Mouse (Mus musculus) G1E (cell line): ENCODE data around the gene Togaram2. TPM values are rescaled to one million over a fixed set of nuclear protein-coding genes. Genes with fewer than 3 reads are reported as not detected.
"Not testable (repeated sequence)": the region's sequence is repeated elsewhere in the genome, so short reads cannot be mapped to it uniquely, and the experiment has no call there.

ENCODE experiments used
- ATAC-seq: 2 replicates; pipeline ENCODE4 v1.8.0; 2016; ENCODE audit warnings: mild to moderate bottlenecking; ENCODE audit not compliant: insufficient number of reproducible peaks, poor library complexity, low FRiP score, severe bottlenecking; ENCODE audit errors: extremely low read depth
- DNase-seq: peaks from one replicate; pipeline ENCODE4 v3.0.0; 2012; ENCODE audit warnings: low spot score
- H3K27me3 ChIP-seq: 2 replicates; pipeline ENCODE4 v1.6.1; 2012; ENCODE audit warnings: mild to moderate bottlenecking, low read length, inconsistent platforms; ENCODE audit not compliant: insufficient read depth
- H3K36me3 ChIP-seq: replicated peaks from 2 replicates; pipeline ENCODE3; 2012; ENCODE audit warnings: mild to moderate bottlenecking, inconsistent platforms
- H3K4me1 ChIP-seq: 2 replicates; pipeline ENCODE4 v1.6.1; 2012; ENCODE audit warnings: low read depth, low read length, inconsistent platforms, mixed read lengths; ENCODE audit not compliant: insufficient read depth
- H3K4me3 ChIP-seq: 2 replicates; pipeline ENCODE4 v1.5.1; 2012; ENCODE audit warnings: low read depth, mild to moderate bottlenecking, inconsistent platforms, low read length, moderate library complexity, mixed read lengths
- H3K9me3 ChIP-seq: replicated peaks from 2 replicates; pipeline ENCODE4 v1.6.1; 2012; ENCODE audit warnings: inconsistent platforms
- CTCF ChIP-seq: IDR thresholded peaks from 2 replicates; pipeline ENCODE4 v1.5.1; 2012; ENCODE audit warnings: low read depth, low read length, inconsistent platforms, mixed read lengths
- GATA1 ChIP-seq: IDR thresholded peaks from 2 replicates; pipeline ENCODE4 v1.6.1; 2012; ENCODE audit warnings: borderline replicate concordance, low read length, inconsistent platforms, mixed read lengths
- GATA2 ChIP-seq: IDR thresholded peaks from 2 replicates; pipeline ENCODE4 v1.6.1; 2012; ENCODE audit warnings: low read depth, low read length, inconsistent platforms, borderline replicate concordance
- POLR2AphosphoS5 ChIP-seq: IDR thresholded peaks from 2 replicates; pipeline ENCODE4 v1.6.1; 2012; ENCODE audit warnings: low read depth, low read length, inconsistent platforms; ENCODE audit not compliant: insufficient replicate concordance
- TAL1 ChIP-seq: conservative IDR thresholded peaks from 2 replicates; pipeline ENCODE4 v1.6.1; 2012; ENCODE audit warnings: low read depth, low read length, inconsistent platforms, mixed read lengths
- polyA plus RNA-seq: library from polyadenylated mRNA; stranded (reverse); fragments of >175 nt; gene quantifications from 2 replicates; pipeline ENCODE4 v1.2.3, GENCODE M21; 2012
- total RNA-seq, 2 experiments: library from RNA; stranded (forward) in 1 of 2; stranded (reverse) in 1 of 2; fragments of 200-1000 nt in 1 of 2; fragments of >200 nt in 1 of 2; fragmentation: Nextera tagmentation in 1 of 2; gene quantifications; 2 replicates each; pipeline ENCODE4 v1.2.3; 2014 to 2017

The Togaram2 gene
- total and polyA plus RNA-seq, 3 experiments, result 0.05 TPM; not detected in 2

DNA sequence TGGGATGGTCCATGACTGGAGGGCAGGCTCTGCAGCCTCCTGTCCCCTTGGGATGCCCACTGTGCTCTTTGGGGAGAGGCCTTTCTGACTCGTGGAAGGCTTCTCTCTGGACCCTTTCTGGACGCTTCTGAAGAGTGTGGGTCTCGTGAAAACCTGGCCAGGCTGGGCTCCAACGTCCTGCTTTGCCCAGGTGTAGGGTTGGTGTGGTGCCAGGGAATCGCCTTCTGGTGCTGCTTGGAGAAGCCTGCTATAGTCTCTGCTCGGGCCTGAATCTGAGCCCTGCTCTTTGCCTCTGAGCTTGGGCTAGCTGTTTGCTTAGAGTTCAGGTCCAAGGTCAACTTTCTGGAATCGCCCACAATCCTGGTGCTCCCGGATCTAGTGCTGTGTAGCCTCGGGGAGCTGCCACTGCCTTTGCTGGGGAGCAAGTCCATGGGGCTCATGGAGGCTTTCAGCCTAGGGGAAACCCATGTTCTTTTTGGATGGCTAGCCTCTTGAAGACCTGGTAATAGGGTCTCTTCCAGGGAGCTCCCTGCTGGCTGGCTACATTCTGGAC is 76.6 kb downstream of the Togaram2 start:
- Histone ChIP-seq H3K27me3 (no peaks in the 10 kb centered on the region), H3K36me3 (no peaks in the 10 kb centered on the region), H3K4me3 (no peak overlapping the region; the same call in 1 of the 2 replicates), H3K9me3 (peaks cover 72% of the 10 kb centered on the region), H3K4me1 (no peaks in the 10 kb centered on the region)
- no peak for ATAC-seq
- TF ChIP-seq CTCF (no peak), GATA1 (no peak), POLR2AphosphoS5 (no peak), TAL1 (no peak), GATA2 (no peak)
- no peak for DNase-seq

DNA sequence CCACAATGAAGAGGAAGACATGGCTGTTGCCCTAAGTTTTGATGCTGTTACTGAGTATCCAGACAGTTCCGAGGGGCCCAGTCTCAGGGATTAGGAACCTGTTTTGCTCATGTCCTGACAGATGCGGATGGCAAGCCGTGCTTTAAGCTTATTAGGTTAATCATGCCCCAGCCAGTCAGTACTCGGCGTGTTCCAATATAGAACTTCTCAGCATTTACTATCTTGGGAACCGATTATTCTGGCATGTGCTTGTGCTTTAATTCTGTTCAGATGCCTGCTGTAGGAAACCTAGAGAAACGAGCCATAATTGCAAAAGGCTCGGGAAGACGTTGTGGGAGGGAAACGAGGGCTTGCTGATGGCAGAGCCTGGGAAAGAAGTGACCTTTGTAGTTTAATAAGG is 79.8 kb downstream of the Togaram2 start, which contains the start of gene Pcare:
TSS of gene Pcare (minus strand) at position 64 of the 400 bp plus-strand sequence.
- H3K36me3 ChIP-seq, result no peaks in the 10 kb centered on the region
- no peak within 1 kb of the TSS for H3K4me3 ChIP-seq
- H3K9me3 ChIP-seq, result peaks cover 60% of the 10 kb centered on the region
- H3K27me3 ChIP-seq, result no peaks in the 10 kb centered on the region
- ATAC-seq (no peak), DNase-seq (no peak)
- H3K4me1 ChIP-seq, result no peaks in the 10 kb centered on the region
- TF ChIP-seq CTCF, result no peak
- no peak for TF ChIP-seq GATA2
- TF ChIP-seq POLR2AphosphoS5, result no peak
- TF ChIP-seq TAL1, result no peak
- no peak for TF ChIP-seq GATA1

DNA sequence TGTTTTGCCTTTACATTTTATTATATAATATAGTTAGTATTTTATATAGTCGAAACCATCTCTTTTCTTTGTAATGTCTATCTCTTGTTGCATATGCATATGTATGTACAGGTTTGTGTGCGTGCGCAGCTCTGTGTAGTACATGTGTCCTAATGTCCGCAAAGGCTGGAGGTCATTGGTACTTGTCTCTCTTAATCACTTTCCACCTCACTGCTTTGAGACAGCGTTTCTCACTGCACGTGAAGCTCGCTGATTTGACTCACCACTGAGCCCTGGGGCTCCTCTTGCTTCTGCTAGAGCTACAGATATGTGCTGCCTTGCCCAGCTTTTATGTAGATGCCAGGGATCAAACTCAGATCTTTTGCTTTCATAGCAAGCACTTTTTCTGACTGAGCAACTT is 87.5 kb downstream of the Togaram2 start:
- no peak overlapping the region for H3K4me3 ChIP-seq
- peaks cover 4% of the 10 kb centered on the region; the same call in 1 of the 2 replicates for H3K9me3 ChIP-seq
- H3K4me1 ChIP-seq, result no peaks in the 10 kb centered on the region
- TF ChIP-seq POLR2AphosphoS5 (no peak), TAL1 (no peak), GATA1 (no peak), GATA2 (no peak), CTCF (no peak)
- DNase-seq (no peak), ATAC-seq (no peak)
- H3K27me3 ChIP-seq, result no peaks in the 10 kb centered on the region
- no peaks in the 10 kb centered on the region for H3K36me3 ChIP-seq

DNA sequence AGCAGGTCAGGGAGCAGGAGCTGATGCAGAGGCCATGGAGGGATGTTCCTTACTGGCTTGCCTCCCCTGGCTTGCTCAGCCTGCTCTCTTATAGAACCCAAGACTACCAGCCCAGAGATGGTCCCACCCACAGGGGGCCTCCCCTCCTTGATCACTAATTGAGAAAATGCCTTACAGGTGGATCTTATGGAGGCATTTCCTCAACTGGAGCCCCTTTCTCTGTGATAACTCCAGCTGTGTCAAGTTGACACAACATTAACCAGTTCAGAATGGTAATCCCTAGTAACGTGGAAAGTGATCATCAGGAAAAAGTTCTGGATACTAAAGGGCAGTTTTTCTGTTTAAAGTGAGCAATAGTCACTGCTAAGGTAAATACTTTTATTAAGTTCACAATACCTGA is 95.1 kb downstream of the Togaram2 start, which contains the start of gene Clip4:
TSS of gene Clip4 (plus strand) at position 301 of the 400 bp plus-strand sequence.
- not testable (repeated sequence) for ATAC-seq, H3K4me1 ChIP-seq
- H3K9me3 ChIP-seq, result peaks cover 13% of the 10 kb centered on the region

DNA sequence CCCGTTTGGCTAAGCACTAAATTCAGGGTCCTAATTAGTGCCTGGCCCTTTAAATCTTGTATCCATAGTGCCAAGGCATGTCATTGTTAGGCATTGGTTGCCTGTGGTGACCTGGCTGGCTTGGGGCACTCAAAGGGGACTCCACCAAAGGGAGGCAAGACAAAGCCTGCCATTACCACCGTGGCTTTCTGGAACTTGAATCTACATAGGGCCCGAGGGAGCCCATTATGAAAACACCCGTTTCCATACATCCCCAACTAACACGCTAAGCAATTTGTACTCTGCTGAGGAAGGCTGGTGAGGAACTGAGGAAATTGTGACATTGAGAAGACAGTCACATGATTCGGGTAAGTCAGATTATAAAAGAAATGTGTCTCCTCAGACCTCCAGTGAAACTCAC is 96.5 kb downstream of the Togaram2 start:
- Histone ChIP-seq H3K27me3 (no peaks in the 10 kb centered on the region), H3K4me3 (no peak overlapping the region), H3K4me1 (no peaks in the 10 kb centered on the region), H3K9me3 (peaks cover 18% of the 10 kb centered on the region), H3K36me3 (no peaks in the 10 kb centered on the region)
- TF ChIP-seq GATA1, result no peak
- TF ChIP-seq POLR2AphosphoS5, result no peak
- TF ChIP-seq GATA2, result no peak
- TF ChIP-seq CTCF, result no peak
- TF ChIP-seq TAL1, result no peak
- DNase-seq (no peak), ATAC-seq (no peak)

More for the DNA sequence above, 95.1 kb downstream of the Togaram2 start, which contains the start of gene Clip4:
- H3K36me3 ChIP-seq, H3K27me3 ChIP-seq, H3K4me3 ChIP-seq, DNase-seq: not testable (repeated sequence)

DNA sequence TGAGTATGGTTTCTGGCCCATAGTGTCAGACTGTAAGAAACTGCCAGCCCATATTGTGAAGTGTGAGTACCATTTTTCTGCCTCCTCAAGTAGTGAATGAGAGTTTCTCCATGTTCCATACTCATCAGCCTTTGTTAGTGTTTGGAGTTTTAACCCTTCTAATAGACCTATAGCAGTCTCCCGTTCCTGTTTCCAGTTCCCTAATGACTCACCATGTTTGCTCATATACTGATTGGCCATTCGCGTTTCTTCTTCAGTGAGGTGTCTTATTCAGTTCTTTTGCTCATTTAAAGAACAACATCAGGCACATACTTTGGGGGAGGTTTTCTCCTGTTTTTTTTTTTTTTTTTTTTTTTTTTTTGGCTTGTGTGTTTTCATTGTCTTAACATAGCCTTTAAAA is 97.6 kb downstream of the Togaram2 start:
- no peak for ATAC-seq
- Histone ChIP-seq H3K36me3 (no peaks in the 10 kb centered on the region), H3K27me3 (no peaks in the 10 kb centered on the region), H3K9me3 (peaks cover 18% of the 10 kb centered on the region), H3K4me1 (no peaks in the 10 kb centered on the region), H3K4me3 (no peak overlapping the region)
- DNase-seq, result no peak
- no peak for TF ChIP-seq CTCF
- no peak for TF ChIP-seq POLR2AphosphoS5
- TF ChIP-seq GATA1, result no peak
- TF ChIP-seq GATA2, result no peak
- TF ChIP-seq TAL1, result no peak

DNA sequence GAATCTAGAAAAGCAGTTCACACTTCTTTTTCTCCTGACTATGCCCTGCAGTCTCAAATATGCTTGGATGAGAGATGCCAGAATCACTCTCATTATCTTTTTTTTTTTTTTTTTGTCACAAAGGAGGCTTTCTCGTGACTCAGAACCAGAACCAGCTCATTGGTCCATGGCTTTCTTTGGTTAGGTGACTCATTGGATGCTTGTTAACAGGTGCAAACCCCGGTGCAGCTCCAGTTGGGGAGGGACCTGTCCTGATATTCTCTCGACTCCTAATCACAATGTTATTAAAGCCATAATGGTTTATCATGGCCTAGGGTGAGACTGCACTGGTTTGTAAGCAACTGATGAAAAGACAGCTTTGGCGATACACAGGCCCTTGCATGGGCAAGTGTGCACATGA is 101.1 kb downstream of the Togaram2 start:
- TF ChIP-seq GATA1, result no peak
- TF ChIP-seq GATA2, result no peak
- no peak for TF ChIP-seq TAL1
- TF ChIP-seq CTCF, result no peak
- TF ChIP-seq POLR2AphosphoS5, result no peak
- Histone ChIP-seq H3K4me3 (no peak overlapping the region), H3K27me3 (no peaks in the 10 kb centered on the region), H3K36me3 (no peaks in the 10 kb centered on the region), H3K4me1 (no peaks in the 10 kb centered on the region), H3K9me3 (peaks cover 32% of the 10 kb centered on the region)
- ATAC-seq (no peak), DNase-seq (no peak)
